Mouse (Mus musculus) embryonic fibroblast, embryonic 13.5 days (primary cell): ENCODE data around the gene Fbh1.

ENCODE experiments used
- CTCF ChIP-seq: IDR thresholded peaks from 2 replicates; pipeline ENCODE4 v1.5.1; 2011; ENCODE audit warnings: mild to moderate bottlenecking, control low read depth, low read length, moderate library complexity, borderline replicate concordance; ENCODE audit not compliant: insufficient read depth
- POLR2A ChIP-seq: IDR thresholded peaks from 2 replicates; pipeline ENCODE4 v1.6.1; 2011; ENCODE audit warnings: low read depth, mild to moderate bottlenecking, control low read depth, low read length, moderate library complexity

- no peak for TF ChIP-seq CTCF
- no peak for TF ChIP-seq POLR2A
Measured at GRCm38 (mm10) chr2:11714535-11714934, 62.8 kb downstream of the Fbh1 start.
